Mouse (Mus musculus) Muller cell, postnatal 12 days (primary cell): ENCODE data around the gene Galc.

ENCODE experiments used
- DNase-seq: peaks from one replicate; pipeline ENCODE4 v3.0.0-alpha.2; 2015; ENCODE audit errors: inconsistent ontology term

Gene Galc

DNA sequence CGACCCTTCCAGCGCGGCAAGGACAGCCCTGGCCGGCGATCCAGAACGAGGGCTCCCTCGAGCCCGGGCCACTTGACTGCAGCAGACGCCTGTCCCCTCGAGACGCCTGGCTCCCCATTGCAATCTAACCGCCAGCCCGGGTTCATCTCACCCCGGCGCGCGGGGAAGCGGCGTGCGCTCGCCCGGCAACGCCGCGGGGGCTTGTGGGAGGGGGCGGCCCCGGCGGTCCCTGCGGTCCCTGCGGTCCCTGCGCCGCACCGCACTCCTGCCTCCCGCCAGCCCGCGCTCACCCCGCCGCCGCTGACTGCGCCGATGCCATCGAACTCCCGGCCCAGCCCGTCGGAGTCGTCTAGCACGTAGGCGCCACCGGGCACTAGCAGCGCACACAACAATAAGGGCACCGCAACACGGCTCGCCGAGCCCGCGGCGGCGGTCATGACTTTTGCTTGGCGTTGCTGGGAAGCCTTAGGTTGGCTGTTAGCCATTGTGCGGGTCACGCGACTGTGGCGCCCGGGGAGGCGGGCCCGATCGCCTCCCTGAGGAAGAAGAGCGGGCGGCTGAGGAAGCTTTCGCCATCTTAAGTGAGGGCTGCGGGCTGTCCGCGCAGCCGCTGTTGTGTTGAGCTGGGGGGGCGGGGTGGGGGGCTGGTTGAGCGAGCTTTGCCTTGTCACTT is at the start of gene Galc:
Galc (minus strand) TSS at position 615 of the 673 bp plus-strand sequence.
- DNase-seq, result peak; percentile 91

DNA sequence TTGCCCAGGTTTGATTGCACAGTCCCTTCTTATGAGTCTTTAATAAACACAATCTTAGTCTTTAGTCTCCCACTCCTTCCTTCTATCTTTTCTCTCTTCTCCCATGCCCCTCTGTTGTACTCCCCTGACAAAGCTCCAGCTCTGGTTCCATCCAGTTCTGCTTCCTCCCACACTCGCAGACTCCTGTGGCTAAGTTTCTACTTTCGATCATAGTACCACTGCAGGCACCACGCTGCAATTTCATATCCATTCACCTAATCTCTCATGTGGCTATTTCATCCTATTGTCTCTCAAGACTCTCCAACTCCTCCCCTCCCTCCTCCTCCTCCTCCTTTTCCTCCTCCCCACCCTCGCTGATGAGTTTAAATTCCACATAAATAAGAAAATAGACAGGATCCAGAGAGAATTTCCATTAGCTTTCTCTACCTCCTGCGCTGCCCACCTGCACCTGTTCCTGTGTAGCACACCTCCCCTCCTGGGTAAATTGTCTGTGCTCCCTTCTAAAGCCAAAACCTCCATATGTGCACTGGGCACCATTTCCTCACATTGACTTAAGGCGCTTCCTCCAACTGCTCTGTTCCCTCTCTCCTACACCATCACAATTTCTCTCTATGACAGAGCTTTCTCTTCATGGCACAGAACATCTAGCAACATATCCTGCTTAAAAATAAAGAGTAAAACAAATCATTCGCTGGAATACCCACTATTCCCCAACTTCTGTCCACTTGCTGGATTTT is 48.1 kb upstream of the Galc start:
- DNase-seq, result no peak

DNA sequence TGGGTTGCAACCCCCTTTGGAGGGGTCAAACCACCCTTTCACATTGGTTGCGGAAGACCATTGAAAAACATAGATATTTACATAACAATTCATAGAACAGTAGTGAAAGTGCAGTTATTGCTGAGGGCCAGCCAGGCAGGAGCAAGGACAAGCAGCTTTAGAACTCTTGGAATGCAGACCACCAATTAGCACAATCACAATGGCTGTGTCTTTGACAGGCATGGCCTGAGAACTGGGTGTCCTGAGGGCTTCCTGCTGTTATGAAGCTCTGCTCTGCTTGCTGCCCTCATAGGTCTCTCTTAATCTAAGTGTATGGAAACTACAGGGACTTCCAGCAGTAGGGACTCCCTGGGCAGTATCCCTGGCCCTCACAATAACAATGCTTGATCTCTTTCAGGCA is 43.8 kb upstream of the Galc start:
- DNase-seq, result peak; percentile 84

DNA sequence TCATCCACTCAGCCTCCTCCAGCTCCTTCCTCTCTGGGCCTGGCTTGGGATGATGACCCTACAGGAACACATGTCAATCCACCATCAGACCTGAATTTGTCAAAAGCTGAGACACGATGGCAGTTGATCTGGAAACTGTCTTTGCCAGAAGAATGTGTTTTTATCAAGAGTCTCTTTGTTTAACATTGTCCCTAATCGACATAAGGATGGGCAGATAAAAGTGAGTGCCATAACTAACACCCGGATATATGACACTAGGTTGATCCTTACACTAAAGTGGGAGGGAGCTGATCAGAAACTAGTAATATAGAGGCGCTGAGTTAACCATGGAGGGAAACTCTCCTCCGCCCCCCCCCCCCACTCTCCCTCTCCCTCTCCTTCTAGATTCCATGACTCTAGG is 42.7 kb upstream of the Galc start:
- no peak for DNase-seq

DNA sequence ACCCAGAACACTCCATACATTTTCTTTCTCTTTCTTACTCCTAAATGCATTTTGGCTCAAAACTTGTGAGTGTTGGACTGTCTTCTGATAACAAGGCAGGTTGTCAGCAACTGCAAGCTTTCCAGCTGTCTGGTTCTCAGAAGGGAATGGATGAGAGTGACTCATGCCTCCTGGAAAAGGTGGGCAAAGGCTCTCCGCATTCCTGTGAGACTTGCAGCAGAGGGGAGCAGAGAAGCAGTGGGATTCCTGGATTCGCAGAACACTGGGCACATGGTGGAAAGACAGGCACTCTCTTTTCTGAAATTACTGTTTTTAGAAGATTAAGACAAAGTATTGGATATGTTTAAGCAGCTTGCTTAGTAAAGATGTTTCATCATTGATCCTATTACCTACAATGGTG is 35.0 kb upstream of the Galc start:
- no peak for DNase-seq

DNA sequence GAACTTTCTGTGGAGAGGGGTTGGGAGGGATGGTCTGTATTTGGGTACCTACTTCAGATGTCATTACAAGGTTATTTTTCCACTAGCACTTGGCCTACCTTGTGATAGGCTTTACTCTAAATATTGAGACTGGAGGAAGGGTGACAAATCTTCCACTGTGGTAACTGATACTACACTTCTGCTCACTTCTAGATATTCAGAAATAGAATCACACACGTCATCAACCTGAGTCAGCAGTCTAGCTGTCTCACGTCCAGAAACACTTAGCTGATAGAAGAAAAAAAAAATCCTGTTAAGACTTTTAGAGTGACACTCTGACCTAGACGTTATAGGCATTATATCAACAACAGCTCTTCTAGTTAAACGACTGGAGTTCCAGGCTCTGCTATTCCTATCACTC is 33.0 kb upstream of the Galc start:
- no peak for DNase-seq

DNA sequence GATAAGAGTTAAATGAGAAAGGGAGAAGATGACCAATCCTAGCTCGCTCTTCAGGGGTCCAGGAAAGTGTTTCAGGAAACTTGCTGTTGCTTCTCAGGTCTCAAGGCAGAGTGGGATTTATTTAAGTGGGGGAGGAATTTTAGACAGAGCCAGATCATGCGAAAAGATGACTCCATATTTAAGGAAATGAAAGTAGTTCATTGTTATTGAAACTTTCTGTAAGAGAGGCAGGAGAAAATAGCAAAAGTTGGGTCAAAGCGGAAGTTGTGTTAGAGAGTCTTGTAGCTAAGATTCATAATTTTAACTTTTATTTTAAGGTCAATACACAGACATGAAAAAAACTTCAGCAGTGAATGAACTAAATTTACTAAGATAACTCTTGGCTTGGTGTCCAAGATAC is 31.2 kb upstream of the Galc start:
- DNase-seq, result no peak

DNA sequence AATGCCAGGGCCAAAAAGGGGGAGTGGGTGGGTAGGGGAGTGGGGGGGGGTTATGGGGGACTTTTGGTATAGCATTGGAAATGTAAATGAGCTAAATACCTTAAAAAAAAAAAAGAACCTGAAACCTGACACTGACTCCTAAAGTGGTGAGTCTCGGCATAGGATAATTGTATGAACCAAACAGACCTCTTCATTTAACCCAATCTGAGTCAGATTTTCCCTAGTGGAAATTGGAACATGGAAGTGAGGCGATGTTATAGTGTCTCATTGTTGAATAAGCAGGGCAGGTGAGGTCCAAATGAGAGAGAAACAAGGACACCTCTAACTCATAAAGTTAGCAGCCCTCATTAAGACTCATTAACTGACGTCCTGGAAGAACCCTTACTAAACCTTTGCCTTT is 25.2 kb upstream of the Galc start:
- DNase-seq, result no peak

DNA sequence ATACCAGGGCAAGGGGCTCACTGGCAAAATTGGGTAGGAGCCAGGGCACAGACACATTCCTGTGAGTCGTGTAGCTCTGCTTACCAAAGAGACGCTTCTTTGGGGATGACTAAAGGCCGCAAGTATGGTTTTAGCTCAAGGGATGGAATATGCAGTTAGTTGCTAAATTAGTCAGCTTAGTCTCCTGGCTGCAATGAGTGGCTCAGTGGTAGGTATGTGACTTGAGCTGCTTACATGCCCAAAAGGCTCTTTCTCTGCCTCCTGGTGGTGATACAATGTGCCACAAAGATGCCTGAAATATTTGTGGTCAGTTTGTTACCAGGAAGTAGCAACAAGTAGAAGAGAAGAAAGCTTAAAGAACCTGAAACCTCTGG is 24.2 kb upstream of the Galc start:
- DNase-seq, result peak; percentile 96

DNA sequence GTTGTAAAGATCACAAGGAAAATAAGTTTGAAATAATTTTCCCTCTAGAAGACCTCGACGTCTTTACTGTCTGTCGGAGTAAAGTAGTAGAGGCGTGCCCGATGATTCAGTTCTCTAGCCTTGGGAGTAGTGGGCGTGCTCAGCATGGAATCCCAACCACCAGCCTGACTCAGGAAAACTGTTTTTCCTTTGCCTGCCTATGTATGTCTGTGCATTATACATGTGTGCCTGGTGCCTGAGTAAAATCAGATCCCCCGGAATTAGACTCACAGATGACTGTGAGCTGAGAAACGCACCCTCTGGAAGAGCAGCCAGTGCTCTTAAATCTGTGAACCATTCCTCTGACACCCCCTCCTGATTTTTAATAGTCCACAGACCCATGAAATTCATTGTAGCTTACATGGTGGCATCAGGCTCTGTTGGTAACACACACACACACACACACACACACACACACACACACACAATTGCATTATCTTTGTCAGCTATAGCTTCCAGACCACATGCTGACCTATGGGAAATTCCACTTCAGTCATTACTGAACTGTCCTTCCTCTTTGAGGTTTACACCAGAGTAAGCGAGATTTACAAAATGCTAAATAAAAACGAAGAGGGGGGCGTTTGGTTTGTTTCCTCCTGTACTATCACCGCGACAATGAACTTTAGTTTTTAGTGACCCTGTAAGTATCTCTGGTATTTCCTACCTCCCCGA is 23.7 kb upstream of the Galc start:
- DNase-seq, result no peak

DNA sequence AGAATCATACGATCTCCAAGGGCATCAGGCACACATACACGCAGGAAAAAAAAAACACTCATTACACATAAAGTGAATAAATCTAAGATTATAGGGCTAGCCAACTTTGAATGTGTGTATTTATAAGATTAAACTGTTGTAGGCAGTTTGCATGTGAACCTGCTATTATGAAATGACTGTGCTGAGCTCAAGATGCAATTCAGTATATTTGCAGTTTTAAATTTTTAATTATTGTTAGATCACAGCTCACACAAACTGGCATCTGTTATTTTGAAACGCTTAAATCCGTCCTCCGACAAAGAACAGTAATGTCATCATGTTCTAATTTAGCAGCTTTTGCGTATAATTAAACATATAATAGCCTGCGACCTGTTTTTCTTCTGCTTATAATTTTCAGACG is 21.7 kb upstream of the Galc start:
- DNase-seq, result no peak

DNA sequence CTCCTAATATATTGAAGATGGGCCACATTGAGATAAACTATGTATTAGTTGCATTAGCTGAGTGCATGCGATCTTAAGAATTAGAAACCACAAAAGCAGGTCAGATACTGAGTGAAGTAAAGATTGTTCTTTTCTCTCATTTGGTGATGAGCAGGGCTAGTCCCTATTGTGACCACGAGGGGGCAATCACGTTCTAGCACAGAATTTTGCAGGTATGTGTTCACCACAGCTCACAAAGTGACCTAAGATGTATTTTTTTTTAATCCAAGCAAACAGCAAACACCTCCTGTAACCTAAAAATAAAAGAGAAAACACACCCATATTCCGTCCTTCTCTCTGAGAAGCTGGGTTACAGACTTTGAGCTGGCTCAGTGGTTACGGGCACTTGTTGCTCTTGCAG is 21.3 kb upstream of the Galc start:
- peak; percentile 50 for DNase-seq

DNA sequence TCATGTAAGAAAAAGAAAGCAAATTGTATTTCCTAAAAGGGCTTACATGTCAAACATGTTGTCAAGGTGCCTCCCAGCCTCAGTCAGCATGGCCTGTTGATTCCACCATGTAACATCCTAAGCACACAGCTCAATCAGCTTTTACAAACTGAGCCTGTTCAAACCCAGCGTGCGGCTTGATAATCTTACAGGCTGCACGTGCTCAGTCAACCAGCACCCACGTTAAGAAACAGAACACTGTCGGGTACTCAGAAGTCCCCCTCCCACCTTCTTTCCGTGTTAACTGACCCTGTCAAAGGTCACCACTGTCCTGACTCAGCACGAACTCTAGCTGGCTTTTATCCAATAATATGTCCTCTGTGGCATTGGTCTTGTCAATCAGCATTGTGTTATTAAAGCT is 13.2 kb upstream of the Galc start:
- no peak for DNase-seq

DNA sequence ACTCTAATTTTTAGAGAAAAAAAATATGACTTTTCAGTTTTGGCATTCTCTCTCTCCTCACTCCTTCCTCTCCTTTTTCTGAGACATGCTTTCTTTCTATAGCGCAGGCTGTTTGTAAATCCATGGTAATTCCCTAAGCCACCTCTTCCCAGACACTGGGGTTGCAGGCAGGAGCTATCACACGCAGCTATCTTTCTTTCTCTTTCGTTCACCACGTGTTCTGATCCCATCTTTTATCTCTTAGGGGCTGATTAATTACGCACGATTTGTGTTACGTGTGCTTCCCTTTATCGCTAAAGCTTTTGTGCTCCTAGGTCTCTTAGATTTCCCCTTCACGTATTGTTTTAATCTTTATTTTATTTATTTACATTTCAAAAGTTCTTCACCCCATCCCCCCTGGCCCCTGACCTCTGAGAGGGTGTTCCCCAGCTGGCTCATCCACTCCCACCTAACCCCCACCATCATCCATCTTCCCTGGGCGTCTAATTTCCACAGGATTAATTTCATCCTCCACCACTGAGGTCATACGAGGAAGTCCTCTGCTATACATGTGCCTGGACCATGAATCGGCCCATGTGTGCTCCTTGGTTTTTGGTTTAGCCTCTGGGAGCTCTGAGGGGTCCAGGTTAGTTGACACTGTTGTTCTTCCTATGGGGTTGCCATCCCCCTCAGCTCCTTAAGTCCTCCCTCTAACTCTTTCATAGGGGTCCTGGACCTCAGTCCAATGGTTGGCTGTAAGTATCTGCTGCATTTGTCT is 11.7 kb upstream of the Galc start:
- no peak for DNase-seq

DNA sequence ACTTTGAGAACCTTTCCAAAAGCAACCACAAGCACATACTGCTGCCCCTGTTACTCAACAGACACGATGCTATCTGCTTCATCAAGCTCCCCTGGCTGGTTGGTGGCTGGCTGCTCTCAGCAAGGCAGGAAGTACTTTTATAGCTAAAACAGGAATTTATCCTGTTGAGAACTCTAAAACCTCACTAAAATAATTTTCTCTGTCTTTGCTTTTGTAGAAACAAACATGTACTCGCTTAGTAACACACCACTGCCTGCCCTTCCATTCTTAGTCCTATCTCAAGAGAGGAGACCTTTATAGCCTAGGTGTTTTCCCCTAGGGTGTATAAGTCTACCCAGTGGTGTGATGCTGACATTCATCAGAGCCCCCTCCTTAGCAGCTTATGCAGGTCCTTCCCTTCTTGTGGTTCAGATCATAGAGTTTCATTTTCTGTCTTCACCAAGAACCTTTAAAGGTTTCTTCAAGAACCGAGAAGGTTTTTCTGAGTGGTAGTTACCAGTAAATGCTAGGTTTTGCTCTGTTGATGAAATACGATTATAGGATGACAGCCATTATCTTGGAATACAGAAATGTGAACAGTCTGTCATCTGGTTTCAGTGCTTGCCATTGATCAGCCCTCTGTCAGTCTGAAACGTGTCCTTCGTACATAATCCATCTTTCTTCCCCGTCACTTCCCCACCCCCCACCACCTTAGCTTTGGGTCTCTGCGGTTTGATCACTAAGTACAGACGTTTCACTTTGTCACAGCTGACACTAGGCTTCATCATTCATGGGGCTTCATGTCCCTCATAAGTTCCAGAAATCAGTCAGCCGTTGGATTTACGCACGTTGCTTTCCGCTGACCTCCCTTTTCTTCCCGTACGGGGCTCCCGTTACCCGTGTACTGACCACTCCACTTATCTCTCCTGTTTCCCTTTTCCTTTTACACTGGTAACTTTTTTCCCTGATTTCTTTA is 10.8 kb upstream of the Galc start:
- no peak for DNase-seq

DNA sequence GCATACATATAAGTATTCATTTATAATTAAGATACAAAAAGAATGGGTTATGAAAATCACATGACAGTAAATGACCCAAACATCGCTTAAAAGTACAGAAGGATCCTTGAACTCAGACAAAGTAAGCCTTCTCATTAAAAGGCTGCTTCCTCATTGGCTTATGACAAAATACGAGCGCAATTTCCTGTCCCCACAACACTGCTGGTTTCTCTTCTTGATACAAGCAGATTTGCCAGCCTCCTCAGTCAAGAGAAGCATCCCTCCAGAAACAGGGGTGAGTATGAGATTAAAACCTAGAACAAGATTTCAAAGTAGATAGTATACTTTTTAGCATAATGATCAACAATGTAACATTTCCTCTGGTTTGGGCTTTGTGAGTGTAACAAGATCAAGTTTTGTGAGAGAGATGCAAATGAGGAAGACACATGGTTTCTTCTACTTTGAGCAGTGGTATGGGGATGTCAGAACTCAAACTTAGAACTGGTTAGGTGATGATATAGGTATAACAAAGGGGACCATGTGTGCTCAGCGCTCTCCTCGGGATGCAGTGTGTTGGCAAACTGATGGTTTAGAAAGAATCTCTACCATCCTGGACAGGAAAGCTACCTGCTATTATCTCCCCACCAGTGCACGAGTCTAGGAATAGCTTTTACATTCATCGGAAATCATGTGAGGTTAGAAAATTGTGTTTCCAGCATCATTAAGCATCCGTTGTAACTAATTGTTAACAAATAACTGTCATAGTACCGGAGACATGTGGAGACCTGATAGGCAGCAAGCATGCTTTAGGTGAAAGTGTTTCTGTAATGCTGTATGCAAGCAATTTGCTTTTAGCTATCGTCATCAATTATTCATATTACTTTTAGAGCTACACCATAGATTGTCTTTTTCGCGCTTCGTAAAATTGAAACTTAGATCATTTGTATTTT is 9.4 kb upstream of the Galc start, which contains the start of gene Gpr65:
Gpr65 (plus strand) TSS at position 195 of the 929 bp plus-strand sequence.
- no peak for DNase-seq

DNA sequence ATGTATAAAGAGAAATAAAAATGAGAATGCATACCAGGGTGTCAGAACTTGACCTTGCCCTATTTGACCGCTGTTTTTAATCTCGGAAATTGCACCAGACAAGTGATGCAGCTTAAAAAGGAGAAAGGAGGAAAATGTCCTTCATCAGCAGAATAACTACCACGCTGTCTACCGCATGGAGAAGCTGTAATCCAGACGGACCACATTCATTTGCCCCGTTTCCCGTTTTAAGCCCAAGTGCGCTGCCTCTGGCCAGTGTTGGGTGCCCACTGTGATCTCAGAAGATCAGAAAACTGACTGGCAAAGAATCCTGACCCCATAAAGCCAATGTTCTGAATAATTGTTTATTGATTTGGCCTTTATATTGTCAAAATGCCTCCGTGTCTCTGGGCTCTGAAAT is 6.4 kb upstream of the Galc start:
- no peak for DNase-seq

DNA sequence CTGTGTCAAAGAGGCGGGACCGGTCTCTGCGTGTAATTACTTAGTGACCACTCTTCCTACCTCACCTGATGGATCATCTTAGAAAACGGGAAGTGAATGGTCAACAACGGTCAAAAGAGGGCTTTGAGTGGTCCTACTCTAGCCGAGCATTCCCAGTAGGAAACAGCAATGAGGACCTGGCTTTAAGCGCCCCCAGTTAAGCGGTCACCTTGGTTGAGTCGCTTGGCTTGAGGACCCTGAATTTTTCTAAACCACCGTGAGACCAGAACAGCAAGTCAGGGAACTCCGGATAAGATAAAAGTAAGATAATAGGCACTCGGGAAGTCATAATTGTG is 226 bp upstream of the Galc start:
- DNase-seq, result no peak

DNA sequence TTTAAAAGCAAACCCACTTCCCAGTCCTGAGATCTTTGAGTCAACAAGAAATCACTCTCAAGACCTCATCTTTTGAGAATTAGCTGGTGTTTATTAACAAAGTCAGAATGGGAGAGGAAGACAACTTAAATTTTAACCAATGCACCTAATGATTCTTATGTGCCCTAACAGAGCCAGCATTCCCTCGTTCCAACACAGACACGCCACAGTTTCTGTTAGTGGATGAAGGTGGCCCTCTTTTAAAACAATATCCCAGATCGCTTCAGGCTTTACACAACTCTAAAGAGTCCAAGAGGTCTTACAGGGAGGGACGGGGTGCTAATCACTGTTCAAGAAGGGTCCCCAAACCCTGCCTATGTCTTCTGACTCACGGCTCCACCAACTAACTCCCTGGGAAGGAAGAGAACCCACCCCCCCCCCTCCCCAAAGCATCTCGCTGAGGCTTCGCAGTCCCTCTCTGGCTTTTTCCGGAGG is 851 bp downstream of the Galc start:
- no peak for DNase-seq
